Mouse (Mus musculus): ENCODE measurements around the gene Spata32. TPM values are rescaled to one million over a fixed set of nuclear protein-coding genes. Genes with fewer than 3 reads are reported as not detected.

The Spata32 gene
- polyA plus RNA-seq, 1 experiment from 2014 or later = 1.2 TPM

DNA sequence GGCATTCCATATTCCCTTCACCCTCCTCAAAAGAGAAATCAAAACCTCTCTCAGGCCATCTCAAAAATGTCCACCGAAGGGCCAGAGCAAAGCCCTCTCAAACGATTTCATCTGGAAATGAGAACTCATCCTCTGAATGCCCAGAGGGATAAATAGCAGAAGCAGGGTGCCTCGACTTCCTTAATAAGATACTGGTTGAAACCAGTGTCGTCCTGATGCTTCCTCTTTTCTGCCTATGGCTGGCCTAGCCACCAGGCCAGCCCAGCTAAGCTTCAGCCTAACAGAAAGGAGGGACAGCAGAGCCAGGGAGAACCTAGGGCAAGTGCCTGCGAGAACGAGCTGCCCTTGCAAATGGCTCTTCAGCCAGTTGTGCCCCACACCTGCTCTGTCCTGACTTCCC lies 31.3 kb upstream of the Spata32 start:
- peak overlapping the region; percentile 9; the same call in 1 of the 2 replicates for H3K27ac ChIP-seq (ENCODE audit: low read length)
- no peak overlapping the region for H3K9ac ChIP-seq (ENCODE audit: low read depth, low read length)
- no peak overlapping the region for H3K4me3 ChIP-seq (ENCODE audit: low read depth, low read length)
- ATAC-seq = no peak
- peaks cover 21% of the 10 kb centered on the region for H3K4me1 ChIP-seq (ENCODE audit: control insufficient read depth, insufficient read depth, low read length)
- H3K4me2 ChIP-seq (ENCODE audit: low read length) = no peak overlapping the region
- WGBS = 67% methylated on average over 6 of the region's 6 CpGs
- no peaks in the 10 kb centered on the region for H3K27me3 ChIP-seq (ENCODE audit: control insufficient read depth, insufficient read depth, low read depth, low read length)
- H3K9me3 ChIP-seq (replicated peaks; ENCODE audit: control insufficient read depth, low read length, poor library complexity, severe bottlenecking) = no peaks in the 10 kb centered on the region
- H3K36me3 ChIP-seq (ENCODE audit: control insufficient read depth, insufficient read depth, low read length) = no peaks in the 10 kb centered on the region

DNA sequence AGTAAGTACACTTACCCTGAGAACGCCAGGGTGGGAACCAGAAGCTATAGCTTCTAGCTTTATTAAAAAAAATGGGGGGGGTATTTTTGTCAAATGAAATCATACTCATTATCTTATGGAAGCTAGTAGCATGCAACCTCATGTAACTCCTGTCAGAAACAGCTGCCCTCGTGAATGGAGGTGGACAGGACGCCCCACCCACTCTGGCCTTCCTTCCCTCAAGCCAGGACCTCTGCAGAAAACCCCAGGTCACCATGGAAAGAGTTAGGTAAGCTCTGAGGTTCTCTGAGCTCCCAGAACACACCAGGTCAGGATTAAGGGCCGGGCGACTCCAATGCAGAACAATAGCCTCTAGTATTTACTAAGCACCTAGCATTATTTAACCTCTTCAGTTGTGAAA lies 30.6 kb upstream of the Spata32 start:
- Histone ChIP-seq H3K9me3 (replicated peaks; ENCODE audit: control insufficient read depth, low read length, poor library complexity, severe bottlenecking) (no peaks in the 10 kb centered on the region), H3K4me2 (ENCODE audit: low read length) (no peak overlapping the region), H3K4me3 (ENCODE audit: low read depth, low read length) (no peak overlapping the region), H3K27ac (ENCODE audit: low read length) (no peak overlapping the region), H3K27me3 (ENCODE audit: control insufficient read depth, insufficient read depth, low read depth, low read length) (no peaks in the 10 kb centered on the region), H3K36me3 (ENCODE audit: control insufficient read depth, insufficient read depth, low read length) (no peaks in the 10 kb centered on the region), H3K4me1 (ENCODE audit: control insufficient read depth, insufficient read depth, low read length) (peaks cover 21% of the 10 kb centered on the region), H3K9ac (ENCODE audit: low read depth, low read length) (no peak overlapping the region)
- WGBS = 73% methylated on average over 5 of the region's 5 CpGs
- no peak for ATAC-seq

DNA sequence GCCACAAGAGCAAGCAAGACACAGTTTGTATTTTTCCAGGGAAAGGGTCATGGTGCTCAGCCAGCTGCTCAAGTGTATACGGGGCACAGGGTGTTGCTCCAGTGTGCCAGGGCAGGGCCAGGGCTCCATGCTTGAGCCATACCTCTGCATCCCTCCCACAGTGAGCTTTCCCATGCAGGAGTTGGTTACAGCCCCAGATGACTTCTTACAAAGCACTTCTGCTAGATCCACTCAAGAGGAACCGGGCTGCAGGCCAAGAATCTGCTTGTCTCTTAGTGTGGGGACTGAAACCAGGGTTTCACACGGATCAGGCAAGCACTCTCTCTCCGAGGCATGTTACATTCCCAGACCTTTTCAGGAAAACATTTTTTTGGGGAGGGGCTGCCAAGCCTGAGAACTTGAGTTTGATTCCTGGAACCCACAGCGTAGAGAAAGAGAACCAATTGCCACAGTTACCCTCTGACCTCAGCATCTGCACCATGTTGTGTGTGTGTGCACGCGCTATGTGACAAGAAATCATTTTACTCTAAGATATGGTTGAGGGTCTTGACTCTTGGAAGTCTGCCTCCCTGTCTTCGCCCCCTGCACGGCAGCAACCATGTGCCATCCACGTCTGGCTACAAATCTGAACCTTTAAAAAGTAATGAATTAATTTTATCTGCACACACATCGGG lies 29.4 kb upstream of the Spata32 start:
- peak; percentile 58 for ATAC-seq
- H3K36me3 ChIP-seq (ENCODE audit: control insufficient read depth, insufficient read depth, low read length) = no peaks in the 10 kb centered on the region

DNA sequence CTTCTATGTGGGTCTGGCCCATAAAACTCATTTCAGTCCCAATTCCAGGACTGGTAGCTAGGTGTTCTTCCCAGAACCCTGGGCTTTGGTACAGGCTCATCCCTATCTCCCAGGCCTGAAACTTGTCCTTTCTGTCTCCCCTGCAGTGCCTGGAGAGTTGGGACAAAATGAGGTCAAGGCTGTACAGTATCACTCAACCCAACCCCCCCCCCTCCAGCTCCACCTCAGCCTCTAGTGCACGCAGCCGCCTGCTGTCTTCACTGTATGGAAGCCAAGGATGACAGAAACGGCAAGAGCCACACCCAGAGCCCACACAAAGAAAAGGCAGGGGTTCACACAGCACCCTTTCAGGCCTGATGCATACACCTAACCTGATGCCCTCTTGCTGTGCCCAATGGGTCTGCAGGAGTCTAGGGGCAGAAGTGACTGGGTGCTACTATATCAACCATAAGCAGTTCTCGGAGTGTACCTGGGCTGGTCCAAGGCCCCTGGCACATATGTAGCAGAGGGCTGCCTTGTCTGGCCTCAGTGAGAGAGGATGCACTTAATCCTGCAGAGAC lies 28.6 kb upstream of the Spata32 start:
- no peaks in the 10 kb centered on the region for H3K36me3 ChIP-seq (ENCODE audit: control insufficient read depth, insufficient read depth, low read length)
- peaks cover 22% of the 10 kb centered on the region for H3K4me1 ChIP-seq (ENCODE audit: control insufficient read depth, insufficient read depth, low read length)
- no peak overlapping the region for H3K27ac ChIP-seq (ENCODE audit: low read length)
- no peak overlapping the region for H3K4me2 ChIP-seq (ENCODE audit: low read length)
- WGBS = 61% methylated on average over 4 of the region's 4 CpGs
- H3K4me3 ChIP-seq (ENCODE audit: low read depth, low read length) = no peak overlapping the region
- H3K9ac ChIP-seq (ENCODE audit: low read depth, low read length) = peak overlapping the region; percentile 14; the same call in 1 of the 2 replicates
- H3K9me3 ChIP-seq (replicated peaks; ENCODE audit: control insufficient read depth, low read length, poor library complexity, severe bottlenecking) = no peaks in the 10 kb centered on the region
- ATAC-seq = no peak
- no peaks in the 10 kb centered on the region for H3K27me3 ChIP-seq (ENCODE audit: control insufficient read depth, insufficient read depth, low read depth, low read length)

More for the DNA sequence above, 29.4 kb upstream of the Spata32 start:
- Histone ChIP-seq H3K4me2 (ENCODE audit: low read length) (no peak overlapping the region), H3K4me1 (ENCODE audit: control insufficient read depth, insufficient read depth, low read length) (peaks cover 21% of the 10 kb centered on the region), H3K9me3 (replicated peaks; ENCODE audit: control insufficient read depth, low read length, poor library complexity, severe bottlenecking) (no peaks in the 10 kb centered on the region), H3K27me3 (ENCODE audit: control insufficient read depth, insufficient read depth, low read depth, low read length) (no peaks in the 10 kb centered on the region), H3K9ac (ENCODE audit: low read depth, low read length) (no peak overlapping the region), H3K27ac (ENCODE audit: low read length) (peak overlapping the region; percentile 54; the same call in 1 of the 2 replicates), H3K4me3 (ENCODE audit: low read depth, low read length) (no peak overlapping the region)
- WGBS = 67% methylated on average over 11 of the region's 11 CpGs

DNA sequence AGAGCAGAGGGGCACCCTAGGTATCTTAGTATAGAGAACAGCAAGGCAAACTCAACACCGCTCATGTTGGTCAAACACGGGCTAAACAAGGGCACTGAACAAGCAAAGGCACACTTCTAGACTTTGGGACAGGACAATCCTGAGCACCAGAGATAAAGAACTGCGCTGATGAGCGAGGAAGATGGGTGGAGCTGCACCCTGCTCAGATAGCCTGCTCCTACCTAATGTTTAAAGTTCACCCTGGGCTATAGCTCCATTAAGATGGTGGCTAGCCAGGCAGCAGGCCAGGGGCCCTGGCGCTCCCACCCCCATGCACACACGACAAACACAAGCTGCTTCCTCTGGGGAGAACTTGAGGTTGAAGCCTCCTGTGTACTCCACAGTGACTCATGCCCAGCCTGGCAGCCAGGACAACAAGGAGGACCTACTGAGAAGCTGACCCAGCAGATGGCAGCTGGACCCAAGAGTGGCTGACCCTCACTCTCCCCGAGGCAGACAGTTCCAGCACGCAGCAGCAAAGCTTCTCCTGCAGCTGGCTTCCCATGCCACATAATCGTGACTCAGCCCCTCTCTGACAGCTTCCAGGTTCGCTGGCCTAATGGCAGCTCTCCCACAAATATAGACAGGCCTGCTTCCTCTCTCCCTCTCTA lies 28.0 kb upstream of the Spata32 start:
- H3K4me1 ChIP-seq (ENCODE audit: control insufficient read depth, insufficient read depth, low read length) = peaks cover 23% of the 10 kb centered on the region
- no peak overlapping the region for H3K4me2 ChIP-seq (ENCODE audit: low read length)
- 71% methylated on average over 10 of the region's 10 CpGs for WGBS
- H3K27ac ChIP-seq (ENCODE audit: low read length) = no peak overlapping the region
- no peaks in the 10 kb centered on the region for H3K9me3 ChIP-seq (replicated peaks; ENCODE audit: control insufficient read depth, low read length, poor library complexity, severe bottlenecking)
- no peaks in the 10 kb centered on the region for H3K27me3 ChIP-seq (ENCODE audit: control insufficient read depth, insufficient read depth, low read depth, low read length)
- no peak overlapping the region for H3K4me3 ChIP-seq (ENCODE audit: low read depth, low read length)
- H3K36me3 ChIP-seq (ENCODE audit: control insufficient read depth, insufficient read depth, low read length) = no peaks in the 10 kb centered on the region
- ATAC-seq = no peak
- H3K9ac ChIP-seq (ENCODE audit: low read depth, low read length) = peak overlapping the region; percentile 14; the same call in 1 of the 2 replicates

DNA sequence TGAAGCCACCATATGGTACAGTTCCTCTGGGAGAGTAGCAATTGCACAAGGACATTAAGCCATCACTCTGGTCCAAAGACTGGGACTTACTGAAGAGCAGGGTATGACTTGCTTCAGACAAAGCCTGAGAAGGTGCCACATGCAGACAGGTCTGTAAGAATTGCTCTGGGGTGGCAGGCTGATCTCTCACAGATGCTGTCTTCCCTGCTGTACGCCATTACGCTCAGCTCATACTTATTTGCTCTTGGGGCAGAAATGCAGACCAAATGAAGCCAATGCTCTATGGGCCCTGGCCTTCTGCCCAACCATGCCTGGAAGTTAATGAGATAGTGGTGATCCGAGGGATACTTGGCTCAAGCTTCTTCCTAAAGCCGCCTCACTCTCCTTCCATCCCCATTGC lies 26.6 kb upstream of the Spata32 start:
- H3K4me3 ChIP-seq (ENCODE audit: low read depth, low read length) = no peak overlapping the region
- H3K4me1 ChIP-seq (ENCODE audit: control insufficient read depth, insufficient read depth, low read length) = peaks cover 23% of the 10 kb centered on the region
- no peak overlapping the region for H3K9ac ChIP-seq (ENCODE audit: low read depth, low read length)
- H3K27me3 ChIP-seq (ENCODE audit: control insufficient read depth, insufficient read depth, low read depth, low read length) = no peaks in the 10 kb centered on the region
- 79% methylated on average over 4 of the region's 4 CpGs for WGBS
- no peaks in the 10 kb centered on the region for H3K9me3 ChIP-seq (replicated peaks; ENCODE audit: control insufficient read depth, low read length, poor library complexity, severe bottlenecking)
- H3K36me3 ChIP-seq (ENCODE audit: control insufficient read depth, insufficient read depth, low read length) = peaks cover 2% of the 10 kb centered on the region; the same call in 1 of the 2 replicates
- no peak overlapping the region for H3K4me2 ChIP-seq (ENCODE audit: low read length)
- no peak for ATAC-seq
- no peak overlapping the region for H3K27ac ChIP-seq (ENCODE audit: low read length)

DNA sequence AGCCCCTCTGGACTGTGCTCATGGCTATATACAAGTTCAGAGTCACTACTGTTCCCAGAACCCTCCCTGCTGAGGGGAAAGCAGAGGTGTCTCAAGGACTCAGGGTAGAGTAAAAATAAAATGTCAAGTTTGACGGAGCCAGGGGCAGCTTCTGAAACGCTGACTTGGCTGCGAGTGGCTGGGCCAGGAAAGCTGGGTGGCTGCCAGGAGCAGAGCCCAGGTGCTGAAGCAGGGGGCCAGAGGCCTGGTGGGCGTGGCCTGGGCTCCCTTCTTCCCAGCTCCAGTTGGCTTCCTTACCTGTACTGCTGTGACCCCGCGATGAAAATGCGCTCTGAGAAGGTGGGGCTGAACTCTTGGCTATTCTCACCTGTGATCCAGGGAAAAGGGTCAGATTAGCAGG lies 22.5 kb upstream of the Spata32 start:
- H3K4me1 ChIP-seq (ENCODE audit: control insufficient read depth, insufficient read depth, low read length) = peaks cover 2% of the 10 kb centered on the region; the same call in 1 of the 2 replicates
- 52% methylated on average over 7 of the region's 7 CpGs for WGBS
- no peak overlapping the region for H3K27ac ChIP-seq (ENCODE audit: low read length)
- H3K4me3 ChIP-seq (ENCODE audit: low read depth, low read length) = no peak overlapping the region
- H3K9me3 ChIP-seq (replicated peaks; ENCODE audit: control insufficient read depth, low read length, poor library complexity, severe bottlenecking) = no peaks in the 10 kb centered on the region
- ATAC-seq = no peak
- H3K4me2 ChIP-seq (ENCODE audit: low read length) = no peak overlapping the region
- peaks cover 23% of the 10 kb centered on the region for H3K36me3 ChIP-seq (ENCODE audit: control insufficient read depth, insufficient read depth, low read length)
- no peaks in the 10 kb centered on the region for H3K27me3 ChIP-seq (ENCODE audit: control insufficient read depth, insufficient read depth, low read depth, low read length)
- no peak overlapping the region for H3K9ac ChIP-seq (ENCODE audit: low read depth, low read length)

DNA sequence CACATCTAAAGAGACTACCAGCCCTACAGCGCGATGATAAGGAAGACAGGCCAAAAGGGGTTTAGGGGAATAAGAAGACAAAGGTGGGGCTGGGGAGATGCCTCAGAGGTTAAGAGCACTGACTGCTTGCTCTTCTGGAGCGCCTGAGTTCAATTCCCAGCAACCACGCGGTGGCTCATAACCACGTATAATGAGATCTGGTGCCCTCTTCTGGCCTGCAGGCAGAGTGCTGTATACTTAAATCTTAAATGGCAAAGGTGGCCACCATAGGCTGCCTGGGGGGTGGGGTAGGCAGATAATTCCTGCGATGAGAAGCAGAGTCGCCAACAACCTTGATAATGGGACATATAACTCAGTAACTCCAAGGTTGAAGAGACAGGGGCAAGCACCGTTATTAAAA lies 19.5 kb upstream of the Spata32 start:
- Histone ChIP-seq H3K36me3 (ENCODE audit: control insufficient read depth, insufficient read depth, low read length) (peaks cover 23% of the 10 kb centered on the region), H3K4me1 (ENCODE audit: control insufficient read depth, insufficient read depth, low read length) (peaks cover 2% of the 10 kb centered on the region; the same call in 1 of the 2 replicates), H3K27me3 (ENCODE audit: control insufficient read depth, insufficient read depth, low read depth, low read length) (no peaks in the 10 kb centered on the region), H3K4me3 (ENCODE audit: low read depth, low read length) (no peak overlapping the region), H3K9me3 (replicated peaks; ENCODE audit: control insufficient read depth, low read length, poor library complexity, severe bottlenecking) (no peaks in the 10 kb centered on the region), H3K9ac (ENCODE audit: low read depth, low read length) (no peak overlapping the region), H3K4me2 (ENCODE audit: low read length) (no peak overlapping the region), H3K27ac (ENCODE audit: low read length) (no peak overlapping the region)
- WGBS = 76% methylated on average over 9 of the region's 9 CpGs
- ATAC-seq = no peak

DNA sequence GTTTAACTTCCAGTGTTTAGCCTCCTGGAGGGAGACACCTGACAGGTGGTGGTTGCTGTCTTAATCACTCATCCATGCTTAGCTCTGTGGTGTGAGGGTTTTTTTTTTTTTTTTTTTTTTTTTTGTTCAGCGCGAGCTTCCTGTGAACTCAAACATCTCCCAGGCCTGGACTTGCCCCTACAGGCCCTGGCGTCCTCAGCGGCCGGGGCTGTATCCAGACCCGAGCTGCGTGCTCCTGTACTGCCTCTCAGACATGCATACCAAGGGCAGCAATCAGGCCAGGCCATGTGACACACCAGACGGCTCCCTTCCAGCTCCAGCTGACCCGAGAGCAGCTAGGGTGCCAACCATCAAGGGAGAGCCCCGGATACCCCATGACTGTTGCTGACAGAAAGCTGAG lies 18.7 kb upstream of the Spata32 start:
- H3K27ac ChIP-seq (ENCODE audit: low read length) = no peak overlapping the region
- H3K27me3 ChIP-seq (ENCODE audit: control insufficient read depth, insufficient read depth, low read depth, low read length) = no peaks in the 10 kb centered on the region
- no peak overlapping the region for H3K4me2 ChIP-seq (ENCODE audit: low read length)
- no peak overlapping the region; the same call in 1 of the 2 replicates for H3K9ac ChIP-seq (ENCODE audit: low read depth, low read length)
- peaks cover 2% of the 10 kb centered on the region; the same call in 1 of the 2 replicates for H3K4me1 ChIP-seq (ENCODE audit: control insufficient read depth, insufficient read depth, low read length)
- H3K36me3 ChIP-seq (ENCODE audit: control insufficient read depth, insufficient read depth, low read length) = peaks cover 23% of the 10 kb centered on the region
- no peaks in the 10 kb centered on the region for H3K9me3 ChIP-seq (replicated peaks; ENCODE audit: control insufficient read depth, low read length, poor library complexity, severe bottlenecking)
- no peak overlapping the region for H3K4me3 ChIP-seq (ENCODE audit: low read depth, low read length)
- ATAC-seq = no peak
- 84% methylated on average over 10 of the region's 10 CpGs for WGBS

Data from midbrain, embryonic 16.5 days (tissue).